Comparison of ENCODE assay signal across 15 mouse cellular contexts in the genomic region with DNA sequence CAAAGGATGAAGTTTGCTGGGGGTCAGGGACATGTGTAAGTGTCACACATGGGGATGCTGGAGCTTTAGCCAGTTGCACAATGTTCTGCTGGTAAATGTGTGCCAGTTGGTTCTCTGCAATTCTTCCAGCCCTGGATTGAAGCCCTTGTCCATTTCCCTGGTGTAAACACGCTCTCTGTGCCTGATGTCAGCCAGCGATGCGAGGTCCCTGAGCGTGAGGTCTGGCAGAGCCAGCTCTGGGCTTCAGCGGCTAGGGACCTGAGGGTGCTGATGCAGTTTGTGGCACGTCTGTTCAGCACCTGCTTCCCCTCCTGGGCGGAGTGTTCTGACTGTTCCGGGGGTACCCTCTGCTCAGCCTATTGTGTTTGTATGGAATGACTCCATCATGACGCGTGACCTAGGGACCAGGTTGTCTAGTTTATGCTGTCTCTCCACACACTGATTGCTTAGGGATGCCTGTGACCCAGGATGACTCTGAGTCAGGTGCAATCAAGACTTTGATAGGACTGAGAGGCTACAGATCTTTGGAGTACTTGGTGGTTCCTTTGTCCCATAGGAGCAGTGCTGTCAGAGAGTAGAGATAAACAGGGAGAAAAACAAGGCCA.
A peak's percentile ranks its signal among the peaks of the same experiment; 100 is the strongest.
DNase-seq lines count a peak whose midpoint lies in the region; ATAC-seq lines count a peak whose summit lies in the region.
"Had no signal": no experiment of that assay in that cellular context is flagged by ENCODE, and none has a peak within 500 bp of the region (broad histone marks: within the 10 kb centered on the region; RNA-seq: fewer than 3 reads in every experiment).

No protein-coding gene starts in this region.

- no peak overlapping the region for H3K4me2 ChIP-seq in forebrain, embryonic 11.5 days (ENCODE audit: low read depth, low read length, severe bottlenecking)
- no peak overlapping the region for H3K4me2 ChIP-seq in midbrain, embryonic 15.5 days
- no peak overlapping the region for H3K4me2 ChIP-seq in midbrain, embryonic 13.5 days (replicated peaks)
- H3K4me2 ChIP-seq in hindbrain, embryonic 11.5 days (replicated peaks; ENCODE audit: low read depth, low read length): no peak overlapping the region
- no peak overlapping the region for H3K4me2 ChIP-seq in neural tube, embryonic 15.5 days
- H3K4me2 ChIP-seq: liver, embryonic 13.5 days had no signal

- no peaks in the 10 kb centered on the region for H3K9me3 ChIP-seq in forebrain, embryonic 10.5 days
- H3K9me3 ChIP-seq in forebrain, embryonic 11.5 days (ENCODE audit: control insufficient read depth, low read length): no peaks in the 10 kb centered on the region
- no peaks in the 10 kb centered on the region for H3K9me3 ChIP-seq in midbrain, embryonic 15.5 days
- no peaks in the 10 kb centered on the region for H3K9me3 ChIP-seq in midbrain, embryonic 13.5 days
- no peaks in the 10 kb centered on the region for H3K9me3 ChIP-seq in hindbrain, embryonic 11.5 days (ENCODE audit: control insufficient read depth, low read length)
- no peaks in the 10 kb centered on the region for H3K9me3 ChIP-seq in neural tube, embryonic 15.5 days (replicated peaks)
- H3K9me3 ChIP-seq: liver, embryonic 13.5 days had no signal

- no peak for DNase-seq in forebrain, embryonic 10.5 days (ENCODE audit: extremely low spot score, low spot score)
- DNase-seq in forebrain, embryonic 11.5 days (ENCODE audit: low spot score): no peak
- peak; percentile 17 for DNase-seq in hindbrain, embryonic 11.5 days (ENCODE audit: low spot score)
- no peak for DNase-seq in layer of hippocampus, adult 9-10 months (ENCODE audit: low spot score)
- no peak for DNase-seq in cerebellum, adult 11 months
- DNase-seq: kidney, postnatal 10 days; liver, embryonic 13.5 days; lung, postnatal 36 days; thymus, postnatal 36 days had no signal

- no peak for ATAC-seq in forebrain, embryonic 11.5 days (replicated peaks; ENCODE audit: low FRiP score)
- no peak for ATAC-seq in midbrain, embryonic 15.5 days (replicated peaks)
- ATAC-seq in midbrain, embryonic 13.5 days: no peak
- no peak for ATAC-seq in hindbrain, embryonic 11.5 days (ENCODE audit: low FRiP score)
- ATAC-seq in neural tube, embryonic 15.5 days (ENCODE audit: low FRiP score): no peak
- ATAC-seq: activated CD4-positive, CD25-positive, alpha-beta regulatory T cell, adult 4 months; inflammation-experienced regulatory T-cells, adult 6 months had no signal

- no peaks in the 10 kb centered on the region for H3K36me3 ChIP-seq in forebrain, embryonic 10.5 days (replicated peaks)
- H3K36me3 ChIP-seq in forebrain, embryonic 11.5 days (ENCODE audit: control insufficient read depth, insufficient read depth, low read length): no peaks in the 10 kb centered on the region
- H3K36me3 ChIP-seq in midbrain, embryonic 15.5 days (replicated peaks): no peaks in the 10 kb centered on the region
- H3K36me3 ChIP-seq in midbrain, embryonic 13.5 days: no peaks in the 10 kb centered on the region
- no peaks in the 10 kb centered on the region for H3K36me3 ChIP-seq in hindbrain, embryonic 11.5 days (ENCODE audit: control insufficient read depth, insufficient read depth, low read length)
- H3K36me3 ChIP-seq in neural tube, embryonic 15.5 days: no peaks in the 10 kb centered on the region
- H3K36me3 ChIP-seq: liver, embryonic 13.5 days had no signal

- H3K4me1 ChIP-seq in forebrain, embryonic 10.5 days: no peaks in the 10 kb centered on the region; the same call in 1 of the 2 replicates
- H3K4me1 ChIP-seq in forebrain, embryonic 11.5 days (replicated peaks; ENCODE audit: control insufficient read depth, insufficient read depth, low read length): 0 out of 2 replicates have a peak, but pooled peaks cover 1% of the 10 kb centered on the region
- H3K4me1 ChIP-seq in midbrain, embryonic 15.5 days: 0 out of 2 replicates have a peak, but pooled peaks cover 6% of the 10 kb centered on the region
- peaks cover 6% of the 10 kb centered on the region; the same call in 1 of the 2 replicates for H3K4me1 ChIP-seq in midbrain, embryonic 13.5 days (replicated peaks)
- 0 out of 2 replicates have a peak, but pooled peaks cover 2% of the 10 kb centered on the region for H3K4me1 ChIP-seq in hindbrain, embryonic 11.5 days (replicated peaks; ENCODE audit: control insufficient read depth, insufficient read depth, low read length)
- peaks cover 21% of the 10 kb centered on the region for H3K4me1 ChIP-seq in neural tube, embryonic 15.5 days
- H3K4me1 ChIP-seq: liver, embryonic 13.5 days had no signal

- no peaks in the 10 kb centered on the region for H3K27me3 ChIP-seq in forebrain, embryonic 10.5 days (ENCODE audit: poor library complexity, severe bottlenecking)
- no peaks in the 10 kb centered on the region for H3K27me3 ChIP-seq in forebrain, embryonic 11.5 days (ENCODE audit: control insufficient read depth, insufficient read depth, low read length)
- no peaks in the 10 kb centered on the region for H3K27me3 ChIP-seq in midbrain, embryonic 15.5 days (replicated peaks)
- H3K27me3 ChIP-seq in midbrain, embryonic 13.5 days: no peaks in the 10 kb centered on the region
- no peaks in the 10 kb centered on the region for H3K27me3 ChIP-seq in hindbrain, embryonic 11.5 days (ENCODE audit: control insufficient read depth, insufficient read depth, low read length)
- H3K27me3 ChIP-seq in neural tube, embryonic 15.5 days (replicated peaks): no peaks in the 10 kb centered on the region
- H3K27me3 ChIP-seq: liver, embryonic 13.5 days had no signal

- no peak overlapping the region for H3K4me3 ChIP-seq in forebrain, embryonic 10.5 days
- no peak overlapping the region for H3K4me3 ChIP-seq in forebrain, embryonic 11.5 days (ENCODE audit: low read depth, low read length)
- H3K4me3 ChIP-seq in midbrain, embryonic 15.5 days: no peak overlapping the region
- no peak overlapping the region for H3K4me3 ChIP-seq in midbrain, embryonic 13.5 days (replicated peaks)
- H3K4me3 ChIP-seq in hindbrain, embryonic 11.5 days (ENCODE audit: low read depth, low read length): no peak overlapping the region
- no peak overlapping the region for H3K4me3 ChIP-seq in neural tube, embryonic 15.5 days (replicated peaks)
- H3K4me3 ChIP-seq: liver, embryonic 13.5 days had no signal

- H3K9ac ChIP-seq in forebrain, embryonic 11.5 days (ENCODE audit: low read length): no peak overlapping the region
- H3K9ac ChIP-seq in midbrain, embryonic 15.5 days: no peak overlapping the region
- no peak overlapping the region for H3K9ac ChIP-seq in midbrain, embryonic 13.5 days (replicated peaks)
- H3K9ac ChIP-seq in hindbrain, embryonic 11.5 days (ENCODE audit: low read depth, low read length): no peak overlapping the region
- no peak overlapping the region for H3K9ac ChIP-seq in neural tube, embryonic 15.5 days (replicated peaks)
- H3K9ac ChIP-seq: liver, embryonic 13.5 days had no signal

- H3K27ac ChIP-seq in forebrain, embryonic 10.5 days: peak overlapping the region; percentile 42; the same call in 1 of the 2 replicates
- H3K27ac ChIP-seq in forebrain, embryonic 11.5 days (ENCODE audit: low read depth, low read length): no peak overlapping the region
- H3K27ac ChIP-seq in midbrain, embryonic 15.5 days: 0 out of 2 replicates have a peak overlapping the region, but pooled peaks have one; percentile 18
- H3K27ac ChIP-seq in midbrain, embryonic 13.5 days: no peak overlapping the region
- no peak overlapping the region for H3K27ac ChIP-seq in hindbrain, embryonic 11.5 days (ENCODE audit: low read depth, low read length)
- peak overlapping the region; percentile 60; the same call in 1 of the 2 replicates for H3K27ac ChIP-seq in neural tube, embryonic 15.5 days (replicated peaks)
- H3K27ac ChIP-seq: liver, embryonic 13.5 days; stomach, postnatal 0 days had no signal

- WGBS in forebrain, embryonic 10.5 days: 87% methylated on average over 10 of the region's 10 CpGs
- 88% methylated on average over 10 of the region's 10 CpGs for WGBS in forebrain, embryonic 11.5 days
- WGBS in midbrain, embryonic 15.5 days: 68% methylated on average over 10 of the region's 10 CpGs
- 67% methylated on average over 10 of the region's 10 CpGs for WGBS in midbrain, embryonic 13.5 days
- WGBS in hindbrain, embryonic 11.5 days: 74% methylated on average over 10 of the region's 10 CpGs
- 40% methylated on average over 10 of the region's 10 CpGs for WGBS in neural tube, embryonic 15.5 days

Comparison
In these comparisons a context has a peak if more than half of its experiments do, and no peak if none do; other contexts are left out.
1. H3K27ac ChIP-seq: peak in forebrain, embryonic 10.5 days (single experiment), midbrain, embryonic 15.5 days (single experiment) and neural tube, embryonic 15.5 days (single experiment); none in forebrain, embryonic 11.5 days (single experiment), midbrain, embryonic 13.5 days (single experiment) and hindbrain, embryonic 11.5 days (single experiment).